In genomic region chrX:8142948-8143347, GRCm38 (mm10) we compare ENCODE assay signal across 18 mouse cellular contexts. TPM values are rescaled to one million over a fixed set of nuclear protein-coding genes. Genes with fewer than 3 reads are reported as not detected.
DNase-seq lines count a peak whose midpoint lies in the region; ATAC-seq and TF ChIP-seq lines count a peak whose summit lies in the region.
"Had no signal": no experiment of that assay in that cellular context is flagged by ENCODE, and none has a peak within 500 bp of the region (broad histone marks: within the 10 kb centered on the region; RNA-seq: fewer than 3 reads in every experiment).

No protein-coding gene starts in this region.

- H3K9ac ChIP-seq in midbrain, embryonic 13.5 days (replicated peaks): no peak overlapping the region
- no peak overlapping the region for H3K9ac ChIP-seq in midbrain, postnatal 0 days (replicated peaks; ENCODE audit: low read length, poor library complexity, severe bottlenecking)
- no peak overlapping the region; the same call in 1 of the 2 replicates for H3K9ac ChIP-seq in liver, embryonic 14.5 days (replicated peaks)

- H3K4me3 ChIP-seq in midbrain, embryonic 13.5 days (replicated peaks): no peak overlapping the region
- no peak overlapping the region for H3K4me3 ChIP-seq in midbrain, postnatal 0 days (ENCODE audit: low read depth, low read length)
- peak overlapping the region; percentile 21; the same call in 1 of the 2 replicates for H3K4me3 ChIP-seq in embryonic fibroblast, embryonic 13.5 days (ENCODE audit: insufficient read depth, low read length)
- H3K4me3 ChIP-seq in liver, embryonic 14.5 days (ENCODE audit: insufficient read depth in 1 of 2, low read depth in 2 of 2, low read length in 2 of 2): peak overlapping the region; percentile 6 to 84; a peak in 1 of 4 replicates

- no peak for TF ChIP-seq CTCF in midbrain, postnatal 0 days (IDR thresholded peaks at IDR 0.05)
- no peak for TF ChIP-seq CTCF in embryonic fibroblast, embryonic 13.5 days (IDR thresholded peaks at IDR 0.05; ENCODE audit: borderline replicate concordance, insufficient read depth, low read length)
- no peak for TF ChIP-seq CTCF in liver, embryonic 14.5 days (IDR thresholded peaks at IDR 0.05; ENCODE audit: low read depth)

- no peak for ATAC-seq in midbrain, embryonic 13.5 days
- no peak for ATAC-seq in midbrain, postnatal 0 days (ENCODE audit: low FRiP score)
- ATAC-seq in liver, embryonic 14.5 days (ENCODE audit: insufficient read depth): no peak
- ATAC-seq in erythroid progenitor cell, adult 5-6 weeks (replicated peaks; ENCODE audit: low FRiP score, poor library complexity, severe bottlenecking): no peak
- ATAC-seq: activated CD4-positive, CD25-positive, alpha-beta regulatory T cell, adult 4 months; CD4-positive, CD25-positive, alpha-beta regulatory T cell, adult 4 months; forebrain, embryonic 14.5 days; hindbrain, postnatal 0 days had no signal

- H3K9me3 ChIP-seq in midbrain, embryonic 13.5 days: no peaks in the 10 kb centered on the region
- H3K9me3 ChIP-seq in midbrain, postnatal 0 days (ENCODE audit: low read length): no peaks in the 10 kb centered on the region
- H3K9me3 ChIP-seq in liver, embryonic 14.5 days (ENCODE audit: control insufficient read depth, low read length): no peaks in the 10 kb centered on the region

- 0 out of 2 replicates have a peak overlapping the region, but pooled peaks have one; percentile 11 for H3K4me2 ChIP-seq in midbrain, embryonic 13.5 days (replicated peaks)
- H3K4me2 ChIP-seq in midbrain, postnatal 0 days (ENCODE audit: low read depth, low read length, poor library complexity, severe bottlenecking): no peak overlapping the region
- H3K4me2 ChIP-seq in liver, embryonic 14.5 days (ENCODE audit: low read depth): peak overlapping the region; percentile 91

- no peak for TF ChIP-seq POLR2A in embryonic fibroblast, embryonic 13.5 days (IDR thresholded peaks at IDR 0.05; ENCODE audit: low read depth, low read length)

- peaks cover 28% of the 10 kb centered on the region for H3K36me3 ChIP-seq in midbrain, embryonic 13.5 days
- 0 out of 2 replicates have a peak, but pooled peaks cover 6% of the 10 kb centered on the region for H3K36me3 ChIP-seq in midbrain, postnatal 0 days (ENCODE audit: insufficient read depth, low read length)
- peaks cover 59% of the 10 kb centered on the region for H3K36me3 ChIP-seq in liver, embryonic 14.5 days (replicated peaks; ENCODE audit: control insufficient read depth, insufficient read depth, low read depth)

- DNase-seq in midbrain, postnatal 0 days (ENCODE audit: low spot score): no peak
- no peak for DNase-seq in liver, embryonic 14.5 days (ENCODE audit: low read depth in 3 of 3, low spot score in 3 of 3)
- DNase-seq in ovary, postnatal 14 days (ENCODE audit: low spot score): no peak
- no peak for DNase-seq in thymus, postnatal 4 days
- DNase-seq: adrenal gland, postnatal 25 days; heart, postnatal 4 days; kidney, adult 2 months; kidney, postnatal 36 days; layer of hippocampus, adult 9-11 months; right cerebral cortex, postnatal 4 days; thymus, postnatal 25 days had no signal

- H3K4me1 ChIP-seq in midbrain, embryonic 13.5 days (replicated peaks): peaks cover 12% of the 10 kb centered on the region
- H3K4me1 ChIP-seq in midbrain, postnatal 0 days (ENCODE audit: insufficient read depth, low read length): peaks cover 4% of the 10 kb centered on the region; the same call in 1 of the 2 replicates
- no peaks in the 10 kb centered on the region for H3K4me1 ChIP-seq in embryonic fibroblast, embryonic 13.5 days (ENCODE audit: control insufficient read depth, insufficient read depth, low read length)
- peaks cover 0 to 12% of the 10 kb centered on the region in 2 experiments; a peak in 2 of 4 replicates for H3K4me1 ChIP-seq in liver, embryonic 14.5 days (replicated peaks; ENCODE audit: control insufficient read depth in 2 of 2, insufficient read depth in 2 of 2, low read length in 1 of 2)

- H3K27ac ChIP-seq in midbrain, embryonic 13.5 days: no peak overlapping the region
- H3K27ac ChIP-seq in midbrain, postnatal 0 days (ENCODE audit: low read depth, low read length): no peak overlapping the region
- no peak overlapping the region for H3K27ac ChIP-seq in embryonic fibroblast, embryonic 13.5 days (ENCODE audit: insufficient read depth, low read length)
- no peak overlapping the region for H3K27ac ChIP-seq in liver, embryonic 14.5 days
- H3K27ac ChIP-seq: hindbrain, postnatal 0 days had no signal

- WGBS in midbrain, embryonic 13.5 days: 88% methylated on average over 7 of the region's 7 CpGs
- WGBS in midbrain, postnatal 0 days: 87% methylated on average over 7 of the region's 7 CpGs
- WGBS in liver, embryonic 14.5 days (ENCODE audit: insufficient replicate concordance): 54% methylated on average over 7 of the region's 7 CpGs

- H3K27me3 ChIP-seq in midbrain, embryonic 13.5 days: no peaks in the 10 kb centered on the region
- H3K27me3 ChIP-seq in midbrain, postnatal 0 days (ENCODE audit: insufficient read depth, low read length): no peaks in the 10 kb centered on the region
- no peaks in the 10 kb centered on the region for H3K27me3 ChIP-seq in liver, embryonic 14.5 days (ENCODE audit: control insufficient read depth, insufficient read depth, low read length)

- TF ChIP-seq EP300 in liver, embryonic 14.5 days (IDR thresholded peaks at IDR 0.05; ENCODE audit: low read depth): no peak

RNA-seq across cellular contexts. Expression of gene Rbm3, which starts 2.7 kb away (rescaled TPM):
- 358 and 422 TPM in 2 replicates for polyA plus RNA-seq in midbrain, embryonic 13.5 days (2015; fragmentation: Nextera tagmentation; extraction: Ambion mirVana)
- total RNA-seq in midbrain, postnatal 0 days (2014; rRNA removed): 371 and 394 TPM in 2 replicates
- 429 and 432 TPM in 2 replicates for polyA plus RNA-seq in midbrain, postnatal 0 days (2015; fragmentation: Nextera tagmentation; extraction: Ambion mirVana)
- 486 and 515 TPM in 2 replicates for polyA plus RNA-seq in embryonic fibroblast, embryonic 13.5 days (2011; ENCODE audit: insufficient read length, low read depth, missing spikeins)
- 135 and 224 TPM in 2 replicates for polyA plus RNA-seq in liver, embryonic 14.5 days (2012; rRNA removed)
- polyA plus RNA-seq in liver, embryonic 14.5 days (2014; fragmentation: Nextera tagmentation; extraction: Ambion mirVana): 317 and 352 TPM in 2 replicates
- 611 and 758 TPM in 2 replicates for total RNA-seq in erythroid progenitor cell, adult 5-6 weeks (2015; ENCODE audit: low replicate concordance)
- 564 and 613 TPM in 2 replicates for total RNA-seq in erythroid progenitor cell, adult 5-6 weeks (2017; ENCODE audit: low replicate concordance)

RNA-seq across cellular contexts. Expression of gene Wdr13, which starts 10.3 kb away (rescaled TPM):
- 56.8 and 58.0 TPM in 2 replicates for polyA plus RNA-seq in midbrain, embryonic 13.5 days (2015; fragmentation: Nextera tagmentation; extraction: Ambion mirVana)
- 324 and 337 TPM in 2 replicates for total RNA-seq in midbrain, postnatal 0 days (2014; rRNA removed)
- 59.9 and 60.4 TPM in 2 replicates for polyA plus RNA-seq in midbrain, postnatal 0 days (2015; fragmentation: Nextera tagmentation; extraction: Ambion mirVana)
- 26.7 and 29.9 TPM in 2 replicates for polyA plus RNA-seq in embryonic fibroblast, embryonic 13.5 days (2011; ENCODE audit: insufficient read length, low read depth, missing spikeins)
- 14.3 and 14.5 TPM in 2 replicates for polyA plus RNA-seq in liver, embryonic 14.5 days (2012; rRNA removed)
- polyA plus RNA-seq in liver, embryonic 14.5 days (2014; fragmentation: Nextera tagmentation; extraction: Ambion mirVana): 3.7 and 4.4 TPM in 2 replicates
- 23.5 and 39.3 TPM in 2 replicates for total RNA-seq in erythroid progenitor cell, adult 5-6 weeks (2015; ENCODE audit: low replicate concordance)
- 10.0 and 25.7 TPM in 2 replicates for total RNA-seq in erythroid progenitor cell, adult 5-6 weeks (2017; ENCODE audit: low replicate concordance)

RNA-seq across cellular contexts. Expression of gene Tbc1d25, which starts 33.0 kb away (rescaled TPM):
- 17.5 and 19.0 TPM in 2 replicates for polyA plus RNA-seq in midbrain, embryonic 13.5 days (2015; fragmentation: Nextera tagmentation; extraction: Ambion mirVana)
- 21.2 and 24.7 TPM in 2 replicates for total RNA-seq in midbrain, postnatal 0 days (2014; rRNA removed)
- 17.6 and 20.7 TPM in 2 replicates for polyA plus RNA-seq in midbrain, postnatal 0 days (2015; fragmentation: Nextera tagmentation; extraction: Ambion mirVana)
- 5.3 and 6.7 TPM in 2 replicates for polyA plus RNA-seq in embryonic fibroblast, embryonic 13.5 days (2011; ENCODE audit: insufficient read length, low read depth, missing spikeins)
- 5.4 TPM in 2 replicates for polyA plus RNA-seq in liver, embryonic 14.5 days (2012; rRNA removed)
- 4.2 and 4.9 TPM in 2 replicates for polyA plus RNA-seq in liver, embryonic 14.5 days (2014; fragmentation: Nextera tagmentation; extraction: Ambion mirVana)
- total RNA-seq in erythroid progenitor cell, adult 5-6 weeks (2015; ENCODE audit: low replicate concordance): 4.6 and 13.3 TPM in 2 replicates
- total RNA-seq in erythroid progenitor cell, adult 5-6 weeks (2017; ENCODE audit: low replicate concordance): 1.5 and 4.7 TPM in 2 replicates

RNA-seq across cellular contexts. Expression of gene Ebp, which starts 50.4 kb away (rescaled TPM):
- 29.3 and 36.7 TPM in 2 replicates for polyA plus RNA-seq in midbrain, embryonic 13.5 days (2015; fragmentation: Nextera tagmentation; extraction: Ambion mirVana)
- total RNA-seq in midbrain, postnatal 0 days (2014; rRNA removed): 24.7 and 26.6 TPM in 2 replicates
- 22.9 and 26.9 TPM in 2 replicates for polyA plus RNA-seq in midbrain, postnatal 0 days (2015; fragmentation: Nextera tagmentation; extraction: Ambion mirVana)
- polyA plus RNA-seq in embryonic fibroblast, embryonic 13.5 days (2011; ENCODE audit: insufficient read length, low read depth, missing spikeins): 35.7 and 36.0 TPM in 2 replicates
- 29.3 and 39.5 TPM in 2 replicates for polyA plus RNA-seq in liver, embryonic 14.5 days (2012; rRNA removed)
- 64.0 and 69.6 TPM in 2 replicates for polyA plus RNA-seq in liver, embryonic 14.5 days (2014; fragmentation: Nextera tagmentation; extraction: Ambion mirVana)
- total RNA-seq in erythroid progenitor cell, adult 5-6 weeks (2015; ENCODE audit: low replicate concordance): 20.5 and 37.3 TPM in 2 replicates
- 14.2 and 26.6 TPM in 2 replicates for total RNA-seq in erythroid progenitor cell, adult 5-6 weeks (2017; ENCODE audit: low replicate concordance)

RNA-seq across cellular contexts. Expression of gene Was, which starts 52.6 kb away (rescaled TPM):
- polyA plus RNA-seq in midbrain, embryonic 13.5 days (2015; fragmentation: Nextera tagmentation; extraction: Ambion mirVana): 0.15 TPM in 1 of 2 replicates, not detected in the other
- total RNA-seq in midbrain, postnatal 0 days (2014; rRNA removed): 0.52 and 0.60 TPM in 2 replicates
- polyA plus RNA-seq in midbrain, postnatal 0 days (2015; fragmentation: Nextera tagmentation; extraction: Ambion mirVana): 0.15 and 0.30 TPM in 2 replicates
- polyA plus RNA-seq in embryonic fibroblast, embryonic 13.5 days (2011; ENCODE audit: insufficient read length, low read depth, missing spikeins): 0.25 TPM in 1 of 2 replicates, not detected in the other
- polyA plus RNA-seq in liver, embryonic 14.5 days (2012; rRNA removed): 8.2 and 10.0 TPM in 2 replicates
- 2.7 and 3.5 TPM in 2 replicates for polyA plus RNA-seq in liver, embryonic 14.5 days (2014; fragmentation: Nextera tagmentation; extraction: Ambion mirVana)
- 14.8 and 22.2 TPM in 2 replicates for total RNA-seq in erythroid progenitor cell, adult 5-6 weeks (2015; ENCODE audit: low replicate concordance)
- 11.6 and 12.4 TPM in 2 replicates for total RNA-seq in erythroid progenitor cell, adult 5-6 weeks (2017; ENCODE audit: low replicate concordance)

Comparison
In these comparisons a context has a peak if more than half of its experiments do, and no peak if none do; other contexts are left out.
1. H3K4me3 ChIP-seq: peak in embryonic fibroblast, embryonic 13.5 days (single experiment) and liver, embryonic 14.5 days (2 of 2); none in midbrain, embryonic 13.5 days (single experiment) and midbrain, postnatal 0 days (single experiment).